Mouse (Mus musculus) olfactory bulb, adult 2 months (tissue): ENCODE measurements at regions not wholly inside any gene's neighbourhood (a gene's known extent, or its start where the extent isn't known, plus 50 kb on each side); places are given as distances from the start of the nearest gene placed in this dataset.
"Not testable (repeated sequence)": the region's sequence is repeated elsewhere in the genome, so short reads cannot be mapped to it uniquely, and the experiment has no call there.

ENCODE experiments used
- H3K27ac ChIP-seq: fragments of 200-500 bp; 2 replicates; pipeline ENCODE4 v1.5.1; 2012; ENCODE audit warnings: low read depth, low read length; ENCODE audit not compliant: insufficient read depth
- H3K4me1 ChIP-seq: fragments of 200-500 bp; 2 replicates; pipeline ENCODE4 v1.6.1; 2012; ENCODE audit warnings: low read length; ENCODE audit not compliant: control insufficient read depth, insufficient read depth
- H3K4me3 ChIP-seq: fragments of 200-500 bp; 2 replicates; pipeline ENCODE4 v1.5.1; 2012; ENCODE audit warnings: mild to moderate bottlenecking, low read depth, low read length, moderate library complexity; ENCODE audit not compliant: insufficient read depth
- CTCF ChIP-seq: fragments of 200-500 bp; IDR thresholded peaks from 2 replicates; pipeline ENCODE4 v1.5.1; 2012; ENCODE audit warnings: low read depth, mild to moderate bottlenecking, low read length, moderate library complexity; ENCODE audit not compliant: insufficient read depth
- POLR2A ChIP-seq: fragments of 200-500 bp; IDR thresholded peaks from 2 replicates; pipeline ENCODE4 v1.6.1; 2012; ENCODE audit warnings: mild to moderate bottlenecking, low read depth, low read length, moderate library complexity; ENCODE audit not compliant: insufficient read depth
- WGBS: fragments of 180-500 bp; shearing (Covaris S2); methylation state at CpG from one replicate; pipeline ENCODE4 v1.1.7; 2018; 5-methylcytosine and 5-hydroxymethylcytosine counted together

DNA sequence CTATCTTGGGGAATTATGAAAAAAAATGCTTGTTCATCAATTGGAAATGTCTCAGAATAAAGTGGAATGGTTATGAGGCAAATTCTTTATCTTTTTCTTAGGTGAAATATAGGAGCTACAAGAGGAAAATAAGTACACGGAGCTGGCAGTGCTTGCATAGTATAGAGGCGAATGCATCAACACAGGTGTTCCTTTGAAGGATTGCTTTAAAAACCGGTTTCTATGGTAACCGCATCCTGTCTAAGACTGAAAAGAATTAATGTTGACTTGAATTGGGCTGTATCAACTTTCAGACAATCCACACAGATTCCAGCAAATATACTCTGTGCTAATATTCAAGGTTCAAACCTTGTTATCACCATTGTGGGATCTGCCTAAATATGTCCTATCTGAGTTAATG lies 198.8 kb upstream of the Gm17728 start:
- Histone ChIP-seq H3K27ac (no peak overlapping the region), H3K4me1 (peaks cover 3% of the 10 kb centered on the region), H3K4me3 (no peak overlapping the region)
- no peak for TF ChIP-seq CTCF
- WGBS, result 83% methylated on average over 4 of the region's 4 CpGs

DNA sequence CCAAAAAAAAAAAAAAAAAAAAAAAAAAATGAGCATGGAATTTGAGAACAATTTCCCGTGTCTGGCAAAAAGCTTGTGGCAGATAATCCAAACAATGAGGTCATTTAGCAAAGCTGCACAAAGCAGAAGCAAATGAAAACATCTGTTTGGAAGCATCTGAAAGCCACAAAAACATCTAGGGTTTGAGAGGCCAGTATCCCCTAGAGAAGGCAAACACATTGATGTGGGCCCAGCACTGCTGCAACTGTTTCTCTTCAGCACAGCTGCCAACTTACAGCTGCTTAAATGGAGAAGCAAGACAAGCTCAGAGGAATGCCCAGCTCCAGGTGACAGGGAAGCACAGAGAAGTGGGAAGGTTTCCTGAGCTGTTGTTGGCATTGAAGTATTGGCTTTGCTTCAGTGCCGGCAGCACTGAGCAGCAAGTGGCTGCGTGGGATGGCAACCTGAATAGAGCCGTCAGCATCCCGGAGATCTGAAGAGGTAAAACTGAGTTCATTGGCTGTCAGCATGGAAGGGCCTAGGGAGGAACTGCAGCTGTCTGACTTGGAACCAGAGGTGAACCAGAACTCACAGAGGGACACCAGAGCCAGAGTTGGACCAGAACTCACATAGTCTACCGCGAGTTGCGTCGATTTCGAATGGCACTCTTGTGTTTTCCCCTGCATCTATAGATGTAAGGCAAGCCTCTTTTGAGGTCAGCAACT lies 193.8 kb upstream of the Gm17728 start:
- peaks cover 5% of the 10 kb centered on the region for H3K4me1 ChIP-seq
- no peak for TF ChIP-seq POLR2A
- no peak for TF ChIP-seq CTCF
- no peak overlapping the region for H3K4me3 ChIP-seq
- WGBS, result 62% methylated on average over 10 of the region's 10 CpGs
- H3K27ac ChIP-seq, result no peak overlapping the region

DNA sequence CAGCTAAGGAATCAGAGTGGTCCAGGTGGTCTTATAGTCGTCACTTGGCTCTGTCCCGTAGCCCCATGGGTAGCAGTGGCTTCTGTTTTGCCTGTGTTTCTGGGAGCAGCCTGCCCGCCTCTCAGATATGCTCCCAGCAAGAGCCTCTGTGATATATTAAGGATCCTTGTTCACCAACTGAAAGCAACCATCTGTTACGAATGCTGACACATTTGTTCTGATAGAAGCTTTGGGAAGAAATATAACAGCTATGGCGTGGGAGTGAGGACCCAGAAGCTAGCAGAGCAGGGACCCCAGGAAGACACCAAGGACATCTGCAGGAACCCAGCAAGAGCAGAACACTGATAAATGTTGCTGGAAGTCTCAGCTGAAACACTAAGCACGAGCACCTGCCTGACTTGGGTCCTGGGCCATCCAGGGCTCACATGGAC lies 186.7 kb upstream of the Gm17728 start:
- Histone ChIP-seq H3K4me3 (no peak overlapping the region), H3K4me1 (no peaks in the 10 kb centered on the region), H3K27ac (no peak overlapping the region)
- no peak for TF ChIP-seq CTCF
- TF ChIP-seq POLR2A, result no peak
- WGBS, result 85% methylated on average over 6 of the region's 6 CpGs

DNA sequence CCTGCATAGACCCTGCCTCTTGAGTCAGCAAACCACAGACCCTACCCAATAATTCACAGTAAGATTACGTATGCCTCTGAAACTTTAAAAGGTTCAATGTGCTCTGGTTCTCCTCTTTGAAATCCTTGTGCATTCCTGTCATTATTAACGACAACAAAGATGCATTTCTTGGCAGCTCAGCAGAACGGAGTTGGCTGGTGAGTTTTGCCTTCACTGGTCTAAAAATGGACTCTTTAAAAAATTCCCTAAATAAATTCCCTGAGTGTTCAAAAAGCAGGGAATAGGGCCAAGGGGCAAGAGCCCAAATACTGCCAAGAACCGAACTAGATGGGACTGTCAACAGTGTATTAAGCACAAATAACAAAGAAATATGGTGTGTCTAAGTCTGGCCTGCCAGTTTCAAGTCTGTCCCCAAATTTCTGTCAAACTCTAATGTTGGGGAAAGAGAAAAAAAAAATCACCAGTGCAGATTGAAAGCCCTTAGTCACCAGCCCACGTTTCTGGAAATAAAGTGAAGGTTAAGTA lies 163.2 kb upstream of the Gm17728 start:
- Histone ChIP-seq H3K4me1 (no peaks in the 10 kb centered on the region), H3K4me3 (no peak overlapping the region), H3K27ac (no peak overlapping the region)
- 44% methylated on average over 5 of the region's 5 CpGs for WGBS
- TF ChIP-seq CTCF (no peak), POLR2A (no peak)

DNA sequence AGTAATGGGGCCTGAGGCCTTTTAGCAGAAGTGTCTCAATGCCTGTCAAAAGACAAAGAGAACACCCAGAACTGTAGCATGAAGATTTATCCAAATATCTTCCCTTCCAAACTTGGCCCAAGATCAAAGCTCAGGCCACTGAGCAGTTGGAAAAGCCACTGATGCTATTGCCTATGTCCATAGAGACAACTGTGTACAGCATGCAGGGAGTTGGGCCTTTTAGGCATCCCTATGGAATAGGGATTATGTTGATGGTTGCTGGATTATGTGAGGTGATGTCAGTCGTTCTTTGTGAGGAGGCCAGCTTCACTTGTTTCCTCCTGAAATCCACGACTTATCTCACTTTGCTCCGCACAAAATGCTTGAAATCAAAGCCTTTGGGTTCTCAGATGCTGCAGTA lies 153.1 kb upstream of the Gm17728 start:
- Histone ChIP-seq H3K4me1 (no peaks in the 10 kb centered on the region), H3K4me3 (no peak overlapping the region), H3K27ac (no peak overlapping the region)
- TF ChIP-seq POLR2A (no peak), CTCF (no peak)
- 89% methylated on average over 3 of the region's 3 CpGs for WGBS

DNA sequence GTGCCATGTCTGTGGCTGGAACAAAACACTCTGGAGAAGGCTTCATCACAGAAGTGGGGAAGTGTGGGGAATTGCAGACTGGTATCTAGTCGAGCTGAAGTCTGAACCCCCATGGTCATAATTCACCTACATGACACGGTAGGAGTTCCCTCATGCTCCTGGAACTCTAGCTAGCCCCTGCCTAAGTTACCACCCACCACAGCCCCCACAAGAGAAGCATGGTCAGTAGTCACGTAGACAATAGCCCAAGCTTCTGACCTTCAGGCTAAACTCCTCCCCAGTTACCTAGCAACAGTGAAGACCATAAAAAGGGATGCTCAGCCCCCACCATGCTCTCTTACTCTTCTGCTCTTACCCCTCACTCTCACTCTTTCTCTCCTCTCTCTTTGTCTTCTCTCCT lies 143.8 kb upstream of the Gm17728 start:
- not testable (repeated sequence) for H3K4me1 ChIP-seq, H3K4me3 ChIP-seq, H3K27ac ChIP-seq
- 68% methylated on average over 3 of the region's 3 CpGs for WGBS

DNA sequence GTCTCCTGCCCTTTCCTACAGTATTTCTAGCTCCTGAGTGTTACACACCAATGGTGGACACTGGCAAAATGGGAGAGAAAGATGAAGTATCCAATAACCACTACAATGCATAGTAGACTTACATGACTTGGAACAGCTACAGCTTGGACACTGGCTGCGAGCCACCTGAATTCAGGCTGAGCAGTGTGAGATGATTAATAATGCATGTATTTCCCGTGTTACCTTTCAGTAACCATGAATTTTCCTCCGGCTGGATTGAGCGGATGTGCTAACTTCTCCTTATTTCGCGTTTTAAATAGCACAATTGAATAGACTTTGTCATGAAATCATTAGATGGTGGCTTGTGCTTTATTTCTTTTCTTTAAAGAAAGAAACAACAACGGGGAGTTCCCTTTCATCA lies 142.4 kb upstream of the Gm17728 start:
- Histone ChIP-seq H3K27ac (no peak overlapping the region), H3K4me3 (no peak overlapping the region), H3K4me1 (peaks cover 2% of the 10 kb centered on the region; the same call in 1 of the 2 replicates)
- WGBS, result 33% methylated on average over 7 of the region's 7 CpGs
- TF ChIP-seq POLR2A, result no peak
- no peak for TF ChIP-seq CTCF

DNA sequence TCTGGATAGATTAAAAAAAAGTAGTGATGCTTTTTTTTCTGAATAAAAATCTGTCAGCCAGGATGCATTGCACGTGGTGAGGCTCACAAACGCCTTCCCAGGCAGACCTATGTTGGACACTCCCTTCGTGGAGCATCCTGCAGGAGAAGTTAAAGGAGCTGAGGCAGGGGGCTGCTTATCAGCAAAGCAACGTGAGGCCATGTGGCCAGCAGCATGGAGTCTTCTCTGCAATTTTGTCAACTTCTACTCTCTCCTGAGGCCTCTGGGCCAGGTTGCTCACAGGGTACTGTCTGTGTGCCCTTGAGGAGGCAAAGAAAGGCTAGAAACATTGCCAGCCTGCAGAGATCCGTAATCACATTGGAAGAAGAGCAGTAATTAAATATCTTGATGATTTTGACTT lies 140.0 kb upstream of the Gm17728 start:
- WGBS, result 70% methylated on average over 5 of the region's 5 CpGs

DNA sequence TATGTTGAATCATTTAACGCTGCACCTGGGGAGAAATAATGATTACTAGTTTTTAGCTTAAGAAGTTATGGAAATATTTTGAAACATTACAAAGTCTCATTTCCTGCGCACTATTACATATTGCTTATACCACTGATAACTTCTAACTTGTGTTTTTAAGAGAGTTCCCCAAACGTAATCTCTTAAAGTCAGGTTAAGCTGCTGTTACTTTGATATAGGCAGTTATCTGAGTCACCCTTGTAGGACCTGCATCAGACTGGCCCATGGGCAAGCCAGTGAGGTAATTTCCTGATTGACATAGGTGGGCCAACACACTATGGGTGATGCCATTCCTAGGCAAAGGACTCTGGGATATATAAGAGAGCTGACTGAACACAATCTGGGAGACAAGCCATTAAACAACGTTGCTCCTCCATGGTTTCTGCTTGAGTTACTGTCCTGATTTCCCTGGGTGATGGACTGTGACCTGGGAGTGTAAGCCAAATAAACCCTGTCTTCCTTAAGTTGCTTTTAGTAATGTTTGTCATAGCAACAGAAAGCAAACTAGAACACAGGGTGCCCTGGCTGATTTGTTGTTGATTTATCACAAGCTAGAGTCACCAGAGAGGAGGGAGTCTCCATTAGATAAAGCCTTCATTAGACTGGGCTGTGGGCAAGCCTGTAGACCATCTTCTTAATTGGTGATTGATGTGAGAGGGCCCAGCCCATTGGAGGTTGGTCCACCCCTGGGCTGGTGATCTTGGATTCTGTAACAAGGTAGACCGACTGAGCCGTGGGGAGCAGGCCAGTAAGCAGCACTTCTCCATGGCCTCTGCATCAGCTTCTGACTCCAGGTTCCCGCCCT lies 139.3 kb upstream of the Gm17728 start:
- Histone ChIP-seq H3K4me1 (peaks cover 2% of the 10 kb centered on the region; the same call in 1 of the 2 replicates), H3K4me3 (no peak overlapping the region), H3K27ac (no peak overlapping the region)
- no peak for TF ChIP-seq POLR2A
- no peak for TF ChIP-seq CTCF
- WGBS, result 87% methylated on average over 7 of the region's 7 CpGs

More for the DNA sequence above, 140.0 kb upstream of the Gm17728 start:
- peaks cover 2% of the 10 kb centered on the region; the same call in 1 of the 2 replicates for H3K4me1 ChIP-seq
- TF ChIP-seq POLR2A (no peak), CTCF (no peak)
- H3K27ac ChIP-seq, result no peak overlapping the region
- H3K4me3 ChIP-seq, result no peak overlapping the region

DNA sequence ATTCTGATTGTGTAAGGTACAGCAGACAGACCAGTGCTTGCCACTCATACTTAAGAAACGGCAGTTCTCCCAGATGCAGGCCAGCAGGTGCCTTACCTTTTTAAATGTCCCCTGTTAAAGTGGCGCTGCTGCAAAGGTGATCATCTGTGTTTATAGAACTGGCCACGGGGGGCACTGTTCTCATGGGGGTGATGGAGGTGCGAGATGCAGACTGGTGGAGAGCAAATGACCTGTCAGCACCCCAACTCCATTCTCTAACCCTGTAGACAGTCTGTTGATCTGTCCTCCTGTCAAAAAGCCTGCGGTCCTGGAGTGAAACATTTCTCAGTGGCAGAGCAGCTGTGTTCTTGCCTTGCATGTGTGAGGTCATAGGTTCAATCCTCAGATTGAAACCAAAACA lies 135.4 kb upstream of the Gm17728 start:
- Histone ChIP-seq H3K4me1 (peaks cover 13% of the 10 kb centered on the region), H3K27ac (no peak overlapping the region), H3K4me3 (no peak overlapping the region)
- TF ChIP-seq POLR2A, result no peak
- 67% methylated on average over 5 of the region's 5 CpGs for WGBS
